Comparison of ENCODE assay signal across 9 mouse cellular contexts in genomic region chr9:64691176-64691575, GRCm38 (mm10). TPM values are rescaled to one million over a fixed set of nuclear protein-coding genes. Genes with fewer than 3 reads are reported as not detected.
DNase-seq lines count a peak whose midpoint lies in the region; ATAC-seq lines count a peak whose summit lies in the region.
"Had no signal": no experiment of that assay in that cellular context is flagged by ENCODE, and none has a peak within 500 bp of the region (broad histone marks: within the 10 kb centered on the region; RNA-seq: fewer than 3 reads in every experiment).

No protein-coding gene starts in this region.

- no peak for ATAC-seq in liver, embryonic 11.5 days (replicated peaks; ENCODE audit: low FRiP score)
- ATAC-seq in forebrain, embryonic 14.5 days: peak; percentile 83
- peak; percentile 51 for ATAC-seq in liver, embryonic 12.5 days
- ATAC-seq in monocyte, adult 5-6 weeks (replicated peaks; ENCODE audit: insufficient number of reproducible peaks, low FRiP score, low TSS enrichment, poor library complexity, severe bottlenecking): peak; percentile 42; the same call in 1 of the 2 replicates

- H3K4me1 ChIP-seq in liver, embryonic 11.5 days (replicated peaks; ENCODE audit: control insufficient read depth, insufficient read depth, low read length): no peaks in the 10 kb centered on the region; the same call in 1 of the 2 replicates
- H3K4me1 ChIP-seq in forebrain, embryonic 14.5 days (ENCODE audit: control insufficient read depth, insufficient read depth, low read length): no peaks in the 10 kb centered on the region
- H3K4me1 ChIP-seq in liver, embryonic 12.5 days: no peaks in the 10 kb centered on the region

- no peak overlapping the region for H3K27ac ChIP-seq in liver, embryonic 11.5 days (ENCODE audit: low read depth, low read length)
- H3K27ac ChIP-seq in forebrain, embryonic 14.5 days (ENCODE audit: low read depth, low read length): no peak overlapping the region
- no peak overlapping the region for H3K27ac ChIP-seq in liver, embryonic 12.5 days

- no peak overlapping the region for H3K4me3 ChIP-seq in liver, embryonic 11.5 days (ENCODE audit: low read depth, low read length)
- no peak overlapping the region for H3K4me3 ChIP-seq in forebrain, embryonic 14.5 days (ENCODE audit: low read depth, low read length)
- no peak overlapping the region for H3K4me3 ChIP-seq in liver, embryonic 12.5 days
- H3K4me3 ChIP-seq: megakaryocyte, embryonic 14.5 days had no signal

- H3K9me3 ChIP-seq in liver, embryonic 11.5 days (ENCODE audit: control insufficient read depth, low read length): no peaks in the 10 kb centered on the region
- no peaks in the 10 kb centered on the region for H3K9me3 ChIP-seq in forebrain, embryonic 14.5 days (replicated peaks; ENCODE audit: control insufficient read depth, low read length)
- H3K9me3 ChIP-seq in liver, embryonic 12.5 days (replicated peaks): no peaks in the 10 kb centered on the region
- H3K9me3 ChIP-seq: megakaryocyte, embryonic 14.5 days had no signal

- DNase-seq in liver: peak; percentile 56
- DNase-seq in liver, embryonic 11.5 days (ENCODE audit: low spot score): no peak
- peak; percentile 66 for DNase-seq in cerebellum, adult 11-12 months
- peak; percentile 73 for DNase-seq in forebrain, embryonic 14.5 days (ENCODE audit: low spot score)
- peak; percentile 62 for DNase-seq in kidney, adult 18-20 months
- peak; percentile 48 for DNase-seq in thymus, postnatal 4 days

- H3K4me2 ChIP-seq in liver, embryonic 11.5 days: no peak overlapping the region
- no peak overlapping the region for H3K4me2 ChIP-seq in forebrain, embryonic 14.5 days (ENCODE audit: low read length)
- no peak overlapping the region for H3K4me2 ChIP-seq in liver, embryonic 12.5 days

- H3K27me3 ChIP-seq in liver, embryonic 11.5 days (replicated peaks; ENCODE audit: control insufficient read depth, insufficient read depth, low read length): no peaks in the 10 kb centered on the region
- H3K27me3 ChIP-seq in forebrain, embryonic 14.5 days (replicated peaks; ENCODE audit: control insufficient read depth, insufficient read depth, low read length): no peaks in the 10 kb centered on the region
- H3K27me3 ChIP-seq in liver, embryonic 12.5 days (replicated peaks): no peaks in the 10 kb centered on the region
- H3K27me3 ChIP-seq: megakaryocyte, embryonic 14.5 days had no signal

- 31% methylated on average over 7 of the region's 7 CpGs for WGBS in liver, embryonic 11.5 days
- 2% methylated on average over 7 of the region's 7 CpGs for WGBS in forebrain, embryonic 14.5 days
- 24% methylated on average over 7 of the region's 7 CpGs for WGBS in liver, embryonic 12.5 days (ENCODE audit: insufficient replicate concordance)

- no peak overlapping the region for H3K9ac ChIP-seq in liver, embryonic 11.5 days (ENCODE audit: low read depth, low read length)
- H3K9ac ChIP-seq in forebrain, embryonic 14.5 days (ENCODE audit: low read length): no peak overlapping the region
- H3K9ac ChIP-seq in liver, embryonic 12.5 days: no peak overlapping the region

- H3K36me3 ChIP-seq in liver, embryonic 11.5 days (ENCODE audit: control insufficient read depth, insufficient read depth, low read length): peaks cover 5% of the 10 kb centered on the region; the same call in 1 of the 2 replicates
- peaks cover 17% of the 10 kb centered on the region; the same call in 1 of the 2 replicates for H3K36me3 ChIP-seq in forebrain, embryonic 14.5 days (ENCODE audit: control insufficient read depth, insufficient read depth, low read length)
- peaks cover 20% of the 10 kb centered on the region for H3K36me3 ChIP-seq in liver, embryonic 12.5 days

RNA-seq across cellular contexts. Expression of gene Rab11a, which starts 46.4 kb away (rescaled TPM):
- 341 TPM in 2 replicates for polyA plus RNA-seq in liver, embryonic 11.5 days (2014; fragmentation: Nextera tagmentation; extraction: Ambion mirVana)
- polyA plus RNA-seq in forebrain, embryonic 14.5 days (2014; fragmentation: Nextera tagmentation; extraction: Ambion mirVana): 410 and 427 TPM in 2 replicates
- 240 and 248 TPM in 2 replicates for polyA plus RNA-seq in liver, embryonic 12.5 days (2016; fragmentation: Nextera tagmentation; extraction: Ambion mirVana)
- 169 to 356 TPM (median 307 TPM) in 3 replicates for total RNA-seq in monocyte, adult 5-6 weeks (2017)
